Mouse (Mus musculus): ENCODE data around the gene Agbl1.

GRCm38 (mm10) chr7:77138707-77139106 is 909.0 kb downstream of the Agbl1 start:
- TF ChIP-seq POLR2A (IDR thresholded peaks at IDR 0.05; ENCODE audit: control insufficient read depth, low read depth, low read length) (no peak), CTCF (IDR thresholded peaks at IDR 0.05; ENCODE audit: control insufficient read depth, insufficient read depth, insufficient replicate concordance, low read depth, low read length) (no peak)

All from testis, adult 2 months (tissue).